Mouse (Mus musculus) liver, postnatal 0 days (tissue): ENCODE measurements around the gene Lrrc3c.

ENCODE experiments used
- CTCF ChIP-seq: sonication (generic); IDR thresholded peaks from 2 replicates; pipeline ENCODE4 v1.5.1; 2016; ENCODE audit warnings: antibody characterized with exemption, low read depth
- EP300 ChIP-seq: IDR thresholded peaks from 2 replicates; pipeline ENCODE4 v1.6.1; 2016; ENCODE audit warnings: antibody characterized with exemption, low read depth, mild to moderate bottlenecking

DNA sequence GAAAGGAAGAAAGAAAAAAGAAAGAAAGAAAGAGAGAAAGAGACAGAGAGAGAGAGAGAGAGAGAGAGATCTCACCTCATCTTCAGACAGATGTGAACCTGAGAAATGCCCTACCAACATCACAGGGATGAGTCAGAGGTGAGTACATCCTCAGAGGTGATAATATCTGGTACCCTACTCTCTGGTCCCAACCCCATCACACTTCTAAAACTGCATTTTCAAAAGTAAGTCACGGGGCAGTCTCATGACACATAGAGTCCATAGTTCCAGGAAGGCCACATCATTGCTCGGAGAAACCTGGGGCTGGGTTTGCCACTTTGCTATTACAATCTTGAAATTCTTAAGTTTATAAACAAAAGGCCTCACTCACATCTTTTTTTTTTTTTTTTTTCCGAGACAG, 2.1 kb upstream of the Lrrc3c start:
- TF ChIP-seq CTCF: no peak
- no peak for TF ChIP-seq EP300
